Mouse (Mus musculus): ENCODE measurements around the gene Avil.

The Avil gene

GRCm38 (mm10) chr10:127000529-127000928 is at the start of gene Avil:
Gene Avil, plus strand, starts transcription at chr10:127000709.
- no peak for DNase-seq

DNA sequence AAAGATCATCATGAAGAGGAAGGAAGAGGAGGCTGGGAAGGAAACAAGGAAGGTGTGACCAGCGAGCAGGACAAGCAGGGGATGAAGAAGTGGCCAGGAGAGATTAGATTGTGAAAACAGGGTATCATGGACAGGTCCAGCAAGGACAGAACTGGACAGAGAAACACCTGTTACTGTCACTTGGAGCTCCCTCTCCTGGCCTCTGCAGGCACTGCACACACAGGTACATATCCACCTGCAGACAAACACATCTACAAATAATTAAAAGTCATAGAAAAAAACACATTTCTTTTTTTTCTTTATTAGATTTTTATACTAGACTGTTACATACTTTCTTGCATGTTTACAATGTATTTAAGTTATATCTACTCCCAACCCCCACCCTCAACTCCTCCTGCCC is 48.1 kb upstream of the Avil start:
- DNase-seq = no peak

GRCm38 (mm10) chr10:126953029-126953471 is 47.5 kb upstream of the Avil start:
- DNase-seq = no peak

- DNase-seq = no peak
Observed at GRCm38 (mm10) chr10:126956692-126957358, 43.7 kb upstream of the Avil start.

DNA sequence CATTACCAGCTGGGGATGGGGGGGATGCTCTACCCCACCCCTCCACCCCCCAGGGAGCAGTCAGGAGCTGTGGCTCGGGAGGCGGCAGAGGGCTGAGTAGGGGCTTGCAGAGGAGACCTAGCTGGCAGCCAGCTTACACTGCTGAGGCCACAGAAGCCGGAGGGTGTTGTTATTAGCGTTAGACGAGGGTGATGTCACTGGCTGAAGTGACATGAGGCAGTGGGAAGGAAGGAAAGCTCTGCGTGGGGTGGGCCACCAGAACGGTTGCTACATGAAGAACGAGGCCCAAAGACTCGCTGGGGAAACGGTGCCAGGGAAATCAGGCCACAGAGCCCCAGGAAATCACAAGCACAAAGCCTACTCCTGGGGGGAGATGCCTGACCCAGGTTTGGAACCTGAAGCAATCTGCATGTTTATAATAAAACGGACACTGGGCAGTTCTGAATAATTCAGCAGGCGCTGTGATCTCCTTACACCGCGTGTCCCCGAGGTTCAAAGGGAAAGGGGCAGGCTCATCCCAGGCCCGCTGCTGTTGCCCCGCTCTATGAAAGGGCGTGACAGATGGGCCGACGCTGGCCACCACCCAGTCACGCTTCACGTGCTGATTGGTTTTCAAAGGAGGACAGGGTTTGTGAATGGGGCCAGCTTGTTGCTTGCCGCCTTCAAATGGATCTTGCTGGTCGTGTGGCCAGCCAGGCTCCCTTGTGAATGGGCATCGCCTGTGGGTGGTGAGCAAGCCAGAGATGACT is 43.0 kb upstream of the Avil start:
- DNase-seq = no peak

DNA sequence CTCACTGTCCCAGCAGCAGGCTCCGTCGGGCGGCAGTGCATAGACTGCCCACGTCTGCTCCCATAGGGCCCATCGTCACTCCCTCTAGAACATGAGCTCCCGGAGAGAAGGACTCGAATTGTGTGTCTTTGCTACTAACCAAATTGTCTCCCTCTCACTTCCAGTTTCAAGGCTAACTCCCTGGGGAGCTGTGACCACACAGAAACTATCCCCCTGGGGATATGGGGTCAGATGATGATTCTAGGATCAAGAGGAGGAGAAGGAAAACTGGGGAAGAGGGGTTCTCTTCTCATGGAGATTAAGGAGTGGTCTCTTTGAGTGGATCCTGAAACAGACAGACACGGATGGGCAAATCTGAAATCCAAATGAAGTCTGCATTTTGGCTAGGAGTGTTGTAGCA is 40.0 kb upstream of the Avil start:
- no peak for DNase-seq

DNA sequence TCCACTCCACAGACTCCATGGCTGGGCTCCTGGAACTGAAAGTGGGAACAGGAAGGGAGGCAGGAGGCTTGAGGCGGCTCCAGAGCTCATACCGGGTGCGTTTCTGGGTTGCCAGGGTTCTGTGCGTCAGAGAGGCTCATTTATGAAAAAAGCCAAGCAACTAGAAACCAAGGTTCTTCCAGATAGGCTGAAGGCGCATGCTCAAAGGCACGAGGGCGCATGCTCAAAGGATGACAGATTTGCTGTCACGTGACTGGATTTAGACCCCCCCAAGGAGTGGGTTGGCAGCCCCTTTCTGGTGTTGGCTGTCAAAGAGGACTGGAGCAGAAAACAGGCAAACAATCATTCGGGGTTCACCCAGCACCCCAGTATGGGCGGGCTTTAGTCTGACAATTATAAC is 38.8 kb upstream of the Avil start:
- no peak for DNase-seq

DNA sequence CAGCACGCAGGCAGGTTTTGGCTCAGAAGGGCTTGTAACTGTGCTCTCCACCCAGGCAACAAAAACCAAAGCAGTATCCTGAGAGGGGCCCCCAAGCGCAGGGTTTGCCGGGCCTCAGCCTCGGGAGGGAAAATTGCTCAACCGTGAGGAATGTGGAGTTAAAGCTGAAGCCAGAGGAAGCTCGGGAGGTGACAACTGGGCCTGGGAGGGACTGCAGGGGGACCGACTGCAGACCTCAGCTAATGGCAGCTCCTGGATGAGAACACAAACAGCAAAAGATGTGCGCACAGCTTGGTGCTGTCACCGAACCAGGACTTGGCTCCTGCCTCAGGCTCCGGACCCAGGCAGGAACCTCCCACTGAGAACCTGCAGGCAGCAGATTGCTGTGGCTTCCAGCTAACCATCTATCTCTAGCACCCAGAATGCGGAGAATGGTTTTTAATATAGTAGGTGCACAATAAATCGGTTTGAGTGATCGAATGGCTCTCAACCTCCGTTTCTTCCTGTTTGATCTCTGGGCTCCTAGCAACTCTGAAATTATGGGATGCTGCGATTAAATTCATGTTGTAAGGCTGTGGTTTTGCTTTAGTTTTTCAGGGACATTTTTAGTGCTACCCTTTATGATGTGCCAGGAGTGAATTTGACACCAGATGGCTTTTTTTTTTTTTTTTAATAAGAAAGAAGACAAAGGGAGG is 38.1 kb upstream of the Avil start:
- no peak for DNase-seq

DNA sequence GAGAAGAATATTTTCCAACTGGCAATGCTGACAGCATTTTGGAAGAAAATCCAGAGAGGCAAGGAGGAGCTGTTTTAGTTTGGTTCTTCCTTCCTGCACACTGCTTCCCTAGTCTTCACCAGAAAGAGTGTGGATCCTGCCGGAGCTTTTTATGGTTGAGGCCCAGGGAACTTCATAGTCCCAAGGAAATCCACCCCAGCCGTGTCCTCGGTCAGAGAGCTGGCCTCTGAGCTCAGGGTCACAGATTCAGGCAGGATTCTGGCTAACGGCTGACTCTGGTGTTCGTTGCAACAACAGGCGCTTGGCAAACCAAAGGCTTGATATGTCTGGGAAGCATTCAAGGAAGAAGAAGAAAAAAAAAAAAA is 37.6 kb upstream of the Avil start:
- no peak for DNase-seq

GRCm38 (mm10) chr10:126963821-126964220 is 36.7 kb upstream of the Avil start:
- no peak for DNase-seq

GRCm38 (mm10) chr10:126971363-126972050 is 29.0 kb upstream of the Avil start:
- no peak for DNase-seq

GRCm38 (mm10) chr10:126972051-126972725 is 28.3 kb upstream of the Avil start:
- no peak for DNase-seq

DNA sequence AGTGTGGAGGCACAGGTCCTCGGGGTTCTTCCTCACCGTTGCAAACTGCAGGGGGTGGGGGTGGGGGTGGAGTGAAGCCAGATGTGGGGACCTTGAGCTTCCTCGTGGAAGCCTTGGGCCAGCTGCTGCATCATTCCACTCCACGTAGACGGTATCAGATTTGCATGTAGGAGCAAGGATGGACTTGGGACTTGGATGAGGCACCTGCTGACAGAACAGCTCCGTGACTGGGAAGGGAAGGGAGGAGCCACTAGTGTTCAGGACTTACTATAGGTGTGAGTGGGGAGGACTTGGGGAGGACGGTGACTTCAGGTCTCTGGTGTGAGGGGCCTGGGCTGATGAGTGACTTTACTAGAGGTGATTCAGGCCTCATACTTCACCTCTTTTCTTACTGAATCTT is 27.5 kb upstream of the Avil start:
- DNase-seq = no peak

DNA sequence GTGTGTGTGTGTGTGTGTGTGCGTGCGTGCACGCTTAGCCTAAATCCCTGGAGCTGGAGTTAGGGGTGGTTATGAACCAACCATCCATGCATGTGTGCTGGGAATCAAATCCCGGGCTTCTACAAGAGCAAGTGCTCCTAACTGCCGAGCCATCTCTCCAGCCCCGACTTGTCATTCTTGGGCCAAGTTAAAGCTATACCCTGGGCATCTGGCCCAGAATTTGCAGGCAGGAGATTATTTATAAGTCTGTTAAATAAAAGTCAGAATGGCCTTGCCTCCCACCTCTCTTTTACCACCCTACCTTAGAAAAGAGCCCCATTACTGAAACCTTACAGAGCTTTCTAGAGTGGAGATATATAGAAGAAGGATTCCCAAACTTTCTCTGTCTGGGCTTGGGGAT is 24.8 kb upstream of the Avil start:
- DNase-seq = no peak

GRCm38 (mm10) chr10:126977076-126977475 is 23.4 kb upstream of the Avil start:
- no peak for DNase-seq

DNA sequence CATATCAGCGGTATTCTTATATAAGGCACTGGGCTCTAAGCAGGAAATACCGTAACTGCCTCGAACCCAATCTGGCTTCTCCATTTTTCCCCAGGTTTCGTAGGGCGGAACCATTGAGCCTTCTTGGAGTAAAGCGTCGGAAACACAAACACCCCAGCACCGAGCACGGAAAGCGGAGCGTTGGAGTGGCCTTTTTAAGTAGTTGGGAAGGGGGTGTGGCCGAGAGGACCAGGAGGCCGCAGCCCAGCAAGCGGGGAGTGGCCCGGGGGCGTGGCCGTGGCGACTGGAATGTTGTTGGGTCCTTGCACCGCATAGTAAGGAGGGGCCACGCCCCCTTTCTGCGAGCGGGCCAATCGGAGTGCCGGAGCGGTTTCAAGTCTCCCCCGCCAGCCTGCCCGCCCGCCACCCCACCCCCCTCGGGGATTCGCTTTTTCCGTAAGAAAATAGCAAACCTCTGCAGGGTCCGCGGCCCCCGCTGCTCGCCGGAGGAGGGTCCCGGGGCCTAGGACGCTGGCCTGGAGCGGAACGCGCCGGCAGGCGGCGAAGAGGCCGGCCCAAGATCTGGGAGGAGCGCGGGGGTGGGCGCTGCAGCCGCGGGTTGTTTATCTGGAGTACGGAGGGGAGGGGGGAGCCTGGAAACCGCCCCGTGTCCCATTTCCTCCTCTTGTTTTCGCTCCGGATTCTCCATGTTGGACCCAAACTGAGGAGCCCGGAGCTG is 22.1 kb upstream of the Avil start, which contains the start of gene Ctdsp2:
Gene Ctdsp2, plus strand, starts transcription at position 441 of the 718 bp plus-strand sequence.
- peak; percentile 98 to 99 for DNase-seq

DNA sequence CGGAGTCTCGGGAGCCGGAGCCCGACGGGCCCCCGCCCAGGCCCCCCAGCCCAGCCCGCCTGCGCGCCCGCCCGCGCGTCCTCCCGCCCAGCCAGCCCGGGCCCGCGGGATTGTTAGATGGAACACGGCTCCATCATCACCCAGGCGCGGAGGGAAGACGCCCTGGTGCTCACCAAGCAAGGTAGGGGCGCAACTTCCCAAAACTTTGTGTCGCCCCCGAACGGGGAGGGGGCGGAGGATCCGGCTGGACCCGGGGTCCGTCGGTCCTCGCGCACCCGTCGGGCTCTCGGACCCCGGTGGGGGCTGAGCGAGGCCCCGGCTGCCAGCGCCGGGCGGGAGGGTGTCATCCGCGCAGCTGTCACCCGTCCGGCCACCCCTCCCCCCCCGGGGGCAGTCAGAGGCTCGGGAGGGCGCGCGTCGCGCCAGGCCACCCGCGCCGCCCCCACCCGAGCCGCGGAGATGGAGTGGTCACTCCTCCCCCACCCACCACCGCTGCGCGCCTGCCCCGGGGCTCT is 21.3 kb upstream of the Avil start:
- peak; percentile 48 to 70 for DNase-seq

GRCm38 (mm10) chr10:126979636-126980151 is 20.8 kb upstream of the Avil start:
- DNase-seq = peak; percentile 37 to 46

- peak; percentile 18 to 23 for DNase-seq
Observed at GRCm38 (mm10) chr10:126980221-126980932, 20.1 kb upstream of the Avil start.

DNA sequence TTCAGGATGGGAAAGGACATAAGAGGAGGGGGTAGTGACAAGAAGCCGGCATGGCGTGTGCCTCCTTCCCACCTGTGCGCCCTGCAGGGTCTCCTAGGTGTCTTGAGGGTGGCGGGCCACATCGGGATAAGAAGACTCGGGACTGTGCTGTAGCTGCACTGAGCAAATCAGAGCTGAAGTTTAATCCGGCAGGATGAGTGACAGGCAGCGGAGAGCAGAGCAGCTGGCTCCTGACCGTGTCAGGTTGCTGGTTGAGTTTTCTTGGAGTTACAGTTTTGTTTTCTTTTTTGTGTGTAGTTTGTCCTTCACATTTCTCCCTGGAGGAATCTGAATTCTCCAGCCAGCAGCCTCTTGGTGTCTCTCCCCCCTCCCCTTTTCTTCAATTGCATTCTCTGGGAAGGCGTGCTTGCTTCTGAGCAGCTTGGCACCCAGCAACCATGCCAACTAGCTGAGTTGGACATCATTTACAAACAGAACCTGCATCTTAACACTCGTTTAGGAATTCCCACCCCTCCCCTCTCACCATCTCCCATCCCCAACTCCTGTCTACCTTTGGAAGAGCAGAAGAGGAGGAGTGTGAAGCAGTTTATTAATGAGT is 19.5 kb upstream of the Avil start:
- DNase-seq = no peak

All from thymus, postnatal 36 days (tissue).